Mouse (Mus musculus): ENCODE results near the gene Nfxl1. TPM values are rescaled to one million over a fixed set of nuclear protein-coding genes. Genes with fewer than 3 reads are reported as not detected.
"Not testable (repeated sequence)": the region's sequence is repeated elsewhere in the genome, so short reads cannot be mapped to it uniquely, and the experiment has no call there.

Nfxl1 gene
- polyA plus RNA-seq, 1 experiment from 2014 or later, result 9.6 TPM

GRCm38 (mm10) chr5:72565621-72566020 lies 6.1 kb upstream of the Nfxl1 start:
- no peaks in the 10 kb centered on the region for H3K4me1 ChIP-seq (ENCODE audit: control insufficient read depth, insufficient read depth, low read length)
- WGBS, result 81% methylated on average over 5 of the region's 5 CpGs
- peaks cover 4% of the 10 kb centered on the region; the same call in 1 of the 2 replicates for H3K9me3 ChIP-seq (ENCODE audit: control insufficient read depth, low read length)
- H3K27ac ChIP-seq (ENCODE audit: low read length), result no peak overlapping the region
- H3K4me3 ChIP-seq (ENCODE audit: low read length), result no peak overlapping the region
- ATAC-seq, result no peak
- H3K4me2 ChIP-seq (ENCODE audit: low read depth, low read length), result no peak overlapping the region
- H3K36me3 ChIP-seq (ENCODE audit: control insufficient read depth, insufficient read depth, low read length), result no peaks in the 10 kb centered on the region
- no peaks in the 10 kb centered on the region for H3K27me3 ChIP-seq (replicated peaks; ENCODE audit: control insufficient read depth, insufficient read depth, low read length)
- H3K9ac ChIP-seq (ENCODE audit: low read depth, low read length), result no peak overlapping the region

GRCm38 (mm10) chr5:72563183-72563582 lies 3.7 kb upstream of the Nfxl1 start:
- not testable (repeated sequence) for H3K9ac ChIP-seq (ENCODE audit: low read depth, low read length); H3K4me3 ChIP-seq (ENCODE audit: low read length); H3K27me3 ChIP-seq (replicated peaks; ENCODE audit: control insufficient read depth, insufficient read depth, low read length); H3K4me2 ChIP-seq (ENCODE audit: low read depth, low read length); H3K9me3 ChIP-seq (ENCODE audit: control insufficient read depth, low read length); ATAC-seq; H3K4me1 ChIP-seq (ENCODE audit: control insufficient read depth, insufficient read depth, low read length); H3K27ac ChIP-seq (ENCODE audit: low read length); H3K36me3 ChIP-seq (ENCODE audit: control insufficient read depth, insufficient read depth, low read length)
- 72% methylated on average over 2 of the region's 2 CpGs for WGBS

- 67% methylated on average over 3 of the region's 3 CpGs for WGBS
- H3K27me3 ChIP-seq (replicated peaks; ENCODE audit: control insufficient read depth, insufficient read depth, low read length), result no peaks in the 10 kb centered on the region
- no peak overlapping the region for H3K4me2 ChIP-seq (ENCODE audit: low read depth, low read length)
- no peak overlapping the region for H3K9ac ChIP-seq (ENCODE audit: low read depth, low read length)
- H3K4me1 ChIP-seq (ENCODE audit: control insufficient read depth, insufficient read depth, low read length), result peaks cover 5% of the 10 kb centered on the region
- no peaks in the 10 kb centered on the region for H3K36me3 ChIP-seq (ENCODE audit: control insufficient read depth, insufficient read depth, low read length)
- no peak overlapping the region for H3K4me3 ChIP-seq (ENCODE audit: low read length)
- no peak for ATAC-seq
- no peak overlapping the region for H3K27ac ChIP-seq (ENCODE audit: low read length)
- no peaks in the 10 kb centered on the region for H3K9me3 ChIP-seq (ENCODE audit: control insufficient read depth, low read length)
These were observed 1.6 kb upstream of the Nfxl1 start for GRCm38 (mm10) chr5:72560976-72561628.

- WGBS, result under 1% methylated on average over 57 of the region's 57 CpGs
These were observed 563 bp downstream of the Nfxl1 start for GRCm38 (mm10) chr5:72558716-72559526.

GRCm38 (mm10) chr5:72556245-72556644 lies 3.2 kb downstream of the Nfxl1 start:
- Histone ChIP-seq H3K27ac (ENCODE audit: low read length) (no peak overlapping the region), H3K4me3 (ENCODE audit: low read length) (no peak overlapping the region)

More at GRCm38 (mm10) chr5:72558716-72559526, 563 bp downstream of the Nfxl1 start:
- Histone ChIP-seq H3K9ac (ENCODE audit: low read depth, low read length) (peak overlapping the region; percentile 95), H3K27me3 (replicated peaks; ENCODE audit: control insufficient read depth, insufficient read depth, low read length) (no peaks in the 10 kb centered on the region), H3K4me2 (ENCODE audit: low read depth, low read length) (peak overlapping the region; percentile 83), H3K27ac (ENCODE audit: low read length) (peak overlapping the region; percentile 59), H3K4me3 (ENCODE audit: low read length) (peak overlapping the region; percentile 98), H3K4me1 (ENCODE audit: control insufficient read depth, insufficient read depth, low read length) (peaks cover 5% of the 10 kb centered on the region), H3K9me3 (ENCODE audit: control insufficient read depth, low read length) (no peaks in the 10 kb centered on the region), H3K36me3 (ENCODE audit: control insufficient read depth, insufficient read depth, low read length) (0 out of 2 replicates have a peak, but pooled peaks cover 3% of the 10 kb centered on the region)
- ATAC-seq, result peak; percentile 73

GRCm38 (mm10) chr5:72551209-72551608 lies 8.3 kb downstream of the Nfxl1 start:
- no peak for ATAC-seq
- 87% methylated on average over 3 of the region's 3 CpGs for WGBS
- no peak overlapping the region for H3K27ac ChIP-seq (ENCODE audit: low read length)
- no peak overlapping the region for H3K4me3 ChIP-seq (ENCODE audit: low read length)
- no peak overlapping the region for H3K4me2 ChIP-seq (ENCODE audit: low read depth, low read length)
- no peaks in the 10 kb centered on the region for H3K27me3 ChIP-seq (replicated peaks; ENCODE audit: control insufficient read depth, insufficient read depth, low read length)
- H3K9ac ChIP-seq (ENCODE audit: low read depth, low read length), result no peak overlapping the region
- no peaks in the 10 kb centered on the region for H3K4me1 ChIP-seq (ENCODE audit: control insufficient read depth, insufficient read depth, low read length)
- H3K36me3 ChIP-seq (ENCODE audit: control insufficient read depth, insufficient read depth, low read length), result peaks cover 6% of the 10 kb centered on the region; the same call in 1 of the 2 replicates
- H3K9me3 ChIP-seq (ENCODE audit: control insufficient read depth, low read length), result no peaks in the 10 kb centered on the region

More at GRCm38 (mm10) chr5:72556245-72556644, 3.2 kb downstream of the Nfxl1 start:
- no peak overlapping the region for H3K9ac ChIP-seq (ENCODE audit: low read depth, low read length)
- 86% methylated on average over 3 of the region's 3 CpGs for WGBS
- no peaks in the 10 kb centered on the region for H3K9me3 ChIP-seq (ENCODE audit: control insufficient read depth, low read length)
- ATAC-seq, result no peak
- H3K27me3 ChIP-seq (replicated peaks; ENCODE audit: control insufficient read depth, insufficient read depth, low read length), result no peaks in the 10 kb centered on the region
- H3K4me2 ChIP-seq (ENCODE audit: low read depth, low read length), result no peak overlapping the region
- 0 out of 2 replicates have a peak, but pooled peaks cover 3% of the 10 kb centered on the region for H3K36me3 ChIP-seq (ENCODE audit: control insufficient read depth, insufficient read depth, low read length)
- H3K4me1 ChIP-seq (ENCODE audit: control insufficient read depth, insufficient read depth, low read length), result peaks cover 5% of the 10 kb centered on the region

GRCm38 (mm10) chr5:72528896-72529295 lies 30.6 kb downstream of the Nfxl1 start:
- Histone ChIP-seq H3K36me3 (ENCODE audit: control insufficient read depth, insufficient read depth, low read length) (peaks cover 16% of the 10 kb centered on the region), H3K4me1 (ENCODE audit: control insufficient read depth, insufficient read depth, low read length) (no peaks in the 10 kb centered on the region), H3K27ac (ENCODE audit: low read length) (no peak overlapping the region), H3K27me3 (replicated peaks; ENCODE audit: control insufficient read depth, insufficient read depth, low read length) (no peaks in the 10 kb centered on the region), H3K4me3 (ENCODE audit: low read length) (no peak overlapping the region), H3K9ac (ENCODE audit: low read depth, low read length) (no peak overlapping the region), H3K4me2 (ENCODE audit: low read depth, low read length) (no peak overlapping the region), H3K9me3 (ENCODE audit: control insufficient read depth, low read length) (no peaks in the 10 kb centered on the region)
- WGBS, result 95% methylated on average over 3 of the region's 3 CpGs
- ATAC-seq, result no peak

- Histone ChIP-seq H3K4me2 (ENCODE audit: low read depth, low read length) (no peak overlapping the region), H3K36me3 (ENCODE audit: control insufficient read depth, insufficient read depth, low read length) (peaks cover 8% of the 10 kb centered on the region; the same call in 1 of the 2 replicates), H3K9ac (ENCODE audit: low read depth, low read length) (no peak overlapping the region), H3K27me3 (replicated peaks; ENCODE audit: control insufficient read depth, insufficient read depth, low read length) (no peaks in the 10 kb centered on the region), H3K27ac (ENCODE audit: low read length) (no peak overlapping the region), H3K4me1 (ENCODE audit: control insufficient read depth, insufficient read depth, low read length) (no peaks in the 10 kb centered on the region), H3K4me3 (ENCODE audit: low read length) (no peak overlapping the region), H3K9me3 (ENCODE audit: control insufficient read depth, low read length) (no peaks in the 10 kb centered on the region)
- 81% methylated on average over 5 of the region's 5 CpGs for WGBS
- ATAC-seq, result no peak
These were observed 45.7 kb downstream of the Nfxl1 start for GRCm38 (mm10) chr5:72513808-72514207.

- ATAC-seq, result no peak
- Histone ChIP-seq H3K27me3 (replicated peaks; ENCODE audit: control insufficient read depth, insufficient read depth, low read length) (peaks cover 25% of the 10 kb centered on the region), H3K4me2 (ENCODE audit: low read depth, low read length) (no peak overlapping the region), H3K9me3 (ENCODE audit: control insufficient read depth, low read length) (no peaks in the 10 kb centered on the region), H3K9ac (ENCODE audit: low read depth, low read length) (no peak overlapping the region), H3K27ac (ENCODE audit: low read length) (no peak overlapping the region), H3K36me3 (ENCODE audit: control insufficient read depth, insufficient read depth, low read length) (no peaks in the 10 kb centered on the region), H3K4me3 (ENCODE audit: low read length) (no peak overlapping the region), H3K4me1 (ENCODE audit: control insufficient read depth, insufficient read depth, low read length) (peaks cover 15% of the 10 kb centered on the region)
- WGBS, result 75% methylated on average over 5 of the region's 5 CpGs
These were observed 53.7 kb downstream of the Nfxl1 start for GRCm38 (mm10) chr5:72505740-72506139.

All from intestine, embryonic 16.5 days (tissue).